Mouse (Mus musculus) left cerebral cortex, adult 11 months (tissue): ENCODE results near the gene Sowahb.

ENCODE experiments used
- DNase-seq: peaks from one replicate; pipeline ENCODE4 v3.0.0; 2022; ENCODE audit warnings: low spot score

Sowahb gene

DNA sequence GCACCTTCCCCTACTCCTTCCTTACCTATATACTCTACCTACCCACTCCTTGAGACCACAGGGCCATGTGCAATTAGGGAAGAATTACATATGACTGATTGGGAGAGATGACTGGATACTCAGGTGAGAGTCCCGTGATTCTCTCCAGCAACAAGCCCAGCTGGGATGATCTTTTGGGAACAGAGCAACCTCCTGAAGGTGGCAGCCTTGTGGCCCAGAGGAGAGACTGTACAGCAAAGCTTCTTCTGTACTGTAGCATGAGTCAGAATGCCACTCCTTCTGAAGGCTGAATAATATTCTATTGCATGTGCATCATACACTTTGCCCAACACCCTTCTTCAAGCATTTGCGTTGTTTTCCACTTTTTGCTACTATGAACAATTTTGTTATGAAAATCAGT lies 42.2 kb downstream of the Sowahb start:
- no peak for DNase-seq

DNA sequence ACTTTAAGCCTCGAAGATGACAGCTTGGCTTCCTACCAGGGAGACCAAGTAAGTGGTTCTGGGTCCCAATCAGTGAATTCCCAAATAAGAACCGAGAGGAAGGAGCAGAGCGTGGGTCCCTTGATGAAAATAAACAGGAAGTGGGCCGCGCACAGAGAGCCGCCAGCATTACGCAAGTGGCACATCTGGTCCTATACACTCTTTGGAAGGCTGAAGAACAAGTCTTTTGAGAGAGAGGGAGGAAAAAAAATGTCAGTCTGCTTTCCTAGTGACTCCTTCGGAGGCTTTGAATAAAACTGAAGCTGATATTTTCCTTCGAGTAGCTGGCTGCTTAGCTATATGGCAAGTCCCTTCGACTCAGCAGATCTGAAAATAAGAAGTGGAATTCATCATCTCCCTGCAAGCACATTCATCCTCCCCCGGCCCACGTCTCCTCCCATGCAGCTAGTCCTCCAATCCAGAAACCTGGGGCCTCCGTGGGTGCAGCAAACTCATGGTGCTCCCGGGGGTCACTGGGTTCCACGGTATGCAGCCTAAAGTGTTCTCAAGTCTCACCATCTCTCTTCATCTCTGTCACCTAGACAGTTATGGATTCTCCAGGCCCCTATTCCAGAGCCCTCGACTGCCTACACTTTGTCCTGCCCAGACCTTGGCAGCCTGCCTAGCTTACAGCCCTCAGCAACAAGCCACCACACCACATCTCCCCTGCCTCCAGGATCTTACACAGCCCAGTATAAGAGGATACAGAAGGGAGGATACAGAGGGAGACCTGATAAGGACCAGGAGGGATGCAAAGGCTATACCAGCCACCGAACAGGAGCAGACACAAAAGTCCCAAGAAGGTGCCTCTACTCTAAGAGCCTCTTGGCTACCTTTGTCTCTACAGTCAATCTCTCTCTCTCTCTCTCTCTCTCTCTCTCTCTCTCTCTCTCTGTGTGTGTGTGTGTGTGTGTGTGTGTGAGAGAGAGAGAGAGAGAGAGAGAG lies 43.8 kb downstream of the Sowahb start:
- DNase-seq: peak; percentile 56

DNA sequence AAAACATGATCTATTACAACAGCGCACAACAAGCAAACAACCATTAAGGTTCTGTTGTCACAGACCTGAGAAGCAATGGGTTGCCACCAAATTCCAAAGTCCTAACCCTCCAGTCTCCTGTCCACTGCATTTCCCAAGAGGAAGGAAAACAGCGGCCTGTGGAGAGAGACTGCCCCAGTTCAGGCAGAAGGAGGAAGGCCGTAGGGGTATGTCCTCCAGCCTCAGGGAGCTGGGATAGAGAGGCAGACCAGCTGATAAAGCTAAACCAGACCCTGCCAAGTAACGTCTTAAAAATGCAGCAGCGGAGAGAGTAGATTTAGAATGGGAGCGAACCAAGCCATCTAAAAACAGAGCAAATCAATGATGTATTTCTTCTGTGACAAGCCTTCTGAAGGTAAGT lies 44.8 kb downstream of the Sowahb start:
- no peak for DNase-seq

DNA sequence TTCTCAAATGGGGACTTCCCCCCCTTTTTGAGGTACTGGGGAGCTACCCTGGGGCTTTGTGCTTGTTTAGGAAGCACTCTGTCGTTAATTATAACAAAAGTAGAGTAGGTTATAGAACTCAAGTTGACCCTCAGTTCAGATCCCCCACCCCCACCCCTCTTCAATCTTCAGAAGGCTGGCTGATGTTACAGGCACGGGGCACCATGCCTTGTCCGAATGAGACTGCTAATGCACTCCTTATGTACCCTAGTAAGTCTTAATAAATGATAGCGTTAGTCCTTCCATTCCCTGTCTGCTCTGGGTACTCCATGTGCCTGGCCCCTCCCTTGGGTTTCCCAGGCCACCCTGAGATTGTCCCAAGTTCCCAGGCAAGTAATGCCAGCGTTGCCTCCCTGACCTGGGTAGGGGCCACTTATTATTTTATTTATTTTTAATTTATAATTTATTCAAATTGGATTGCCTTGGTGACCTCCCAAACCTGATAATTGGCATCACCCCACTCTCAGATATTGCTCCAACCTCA lies 46.3 kb downstream of the Sowahb start:
- no peak for DNase-seq

DNA sequence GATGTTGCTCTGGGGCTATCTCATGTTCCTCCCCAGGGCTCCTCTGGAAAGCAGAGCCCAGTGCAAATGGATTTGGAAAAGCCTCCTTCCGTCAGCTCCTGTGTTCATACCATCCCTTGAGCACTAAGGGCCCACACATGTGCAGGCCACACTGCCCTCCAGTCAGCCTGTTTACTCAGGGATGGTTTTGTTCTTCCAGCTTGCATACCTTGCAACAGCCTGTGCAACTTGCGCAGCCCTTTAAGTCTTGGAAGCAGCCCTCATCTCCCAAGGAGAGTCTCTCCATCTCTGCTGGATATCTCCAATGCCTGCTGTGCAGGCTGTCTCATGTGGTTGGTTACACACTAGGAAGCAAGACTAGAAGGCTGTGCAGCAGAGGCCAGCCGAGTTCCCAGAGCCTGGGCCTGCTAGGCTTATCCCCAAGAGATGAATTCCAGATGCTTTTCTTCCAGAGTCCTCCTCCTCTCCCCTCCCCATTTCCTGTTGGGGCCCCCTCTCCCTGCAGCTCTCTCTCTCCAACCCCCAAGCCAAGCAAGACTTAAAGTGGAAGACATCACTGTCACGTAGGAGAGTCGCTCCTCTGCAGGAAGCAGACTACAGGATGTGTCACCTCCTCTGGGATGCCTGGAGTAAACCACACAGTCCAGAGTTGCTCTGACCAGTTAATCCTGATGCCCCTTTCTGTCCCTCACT lies 47.2 kb downstream of the Sowahb start:
- DNase-seq: no peak

DNA sequence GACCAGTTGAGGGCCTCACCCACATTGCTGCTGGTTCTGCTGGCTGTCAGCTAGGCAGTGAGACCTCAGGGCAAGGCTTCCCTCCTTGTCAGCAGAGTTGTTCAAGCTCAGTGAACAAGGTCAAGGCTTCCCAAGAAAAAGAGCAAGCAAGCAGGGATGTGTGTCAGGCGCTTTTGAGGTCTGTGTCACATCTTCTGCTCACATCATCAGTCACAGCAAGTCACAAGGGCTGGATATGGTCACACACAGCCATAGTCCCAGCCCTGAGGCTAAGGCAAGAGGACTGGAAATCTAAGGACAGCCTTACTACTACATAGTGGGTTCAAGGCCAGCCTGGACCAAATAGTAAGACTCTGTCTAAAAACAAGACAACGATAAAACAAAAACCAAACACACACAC lies 50.0 kb downstream of the Sowahb start:
- DNase-seq: no peak

DNA sequence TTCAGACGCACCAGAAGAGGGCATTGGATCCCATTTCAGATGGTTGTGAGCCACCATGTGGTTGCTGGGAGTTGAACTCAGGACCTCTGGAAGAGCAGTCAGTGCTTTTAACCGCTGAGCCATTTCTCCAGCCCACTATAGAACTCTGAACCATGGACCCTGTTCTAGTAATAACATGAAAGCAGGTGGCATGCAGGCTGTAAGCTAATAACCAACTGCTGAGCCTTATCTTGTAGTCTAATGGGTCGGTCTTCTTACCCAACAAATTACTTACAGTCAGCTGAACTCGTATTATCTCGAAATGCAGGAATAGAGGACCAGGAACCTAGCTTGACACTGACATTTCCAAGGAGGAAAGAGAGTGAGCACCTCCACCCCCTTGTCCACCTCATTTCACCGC lies 50.5 kb downstream of the Sowahb start:
- no peak for DNase-seq

DNA sequence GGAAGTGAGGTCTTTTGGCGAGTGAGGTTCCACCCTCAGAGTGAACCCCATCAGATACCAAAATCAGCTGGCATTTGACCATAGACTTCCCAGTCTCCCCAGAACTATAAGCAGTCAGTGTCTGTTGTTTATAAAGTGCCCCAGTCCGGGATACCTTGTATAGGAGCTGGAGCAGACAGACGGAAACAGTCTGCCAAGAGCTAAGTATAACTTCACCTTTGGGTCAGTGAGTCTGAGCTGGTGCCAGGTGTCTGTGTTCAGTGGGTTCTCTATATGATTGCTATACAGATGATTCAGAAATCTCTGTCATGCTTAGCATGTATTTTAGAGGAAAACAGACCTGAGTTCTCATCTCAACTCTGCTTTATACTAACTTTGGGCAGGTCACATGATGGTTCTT lies 52.7 kb downstream of the Sowahb start:
- no peak for DNase-seq
